Mouse (Mus musculus) bone marrow, adult 2 months (tissue): ENCODE data around the gene Gm29554.
"Not testable (repeated sequence)": the region's sequence is repeated elsewhere in the genome, so short reads cannot be mapped to it uniquely, and the experiment has no call there.

Experiments
- CTCF ChIP-seq: fragments of 200-500 bp; IDR thresholded peaks from 2 replicates; pipeline ENCODE4 v1.5.1; 2011; ENCODE audit warnings: low read length, control low read depth; ENCODE audit not compliant: control insufficient read depth, insufficient read depth
- POLR2A ChIP-seq: fragments of 200-500 bp; IDR thresholded peaks from 2 replicates; pipeline ENCODE4 v1.6.1; 2011; ENCODE audit warnings: low read depth, mild to moderate bottlenecking, control low read depth, low read length, borderline replicate concordance; ENCODE audit not compliant: control insufficient read depth

DNA sequence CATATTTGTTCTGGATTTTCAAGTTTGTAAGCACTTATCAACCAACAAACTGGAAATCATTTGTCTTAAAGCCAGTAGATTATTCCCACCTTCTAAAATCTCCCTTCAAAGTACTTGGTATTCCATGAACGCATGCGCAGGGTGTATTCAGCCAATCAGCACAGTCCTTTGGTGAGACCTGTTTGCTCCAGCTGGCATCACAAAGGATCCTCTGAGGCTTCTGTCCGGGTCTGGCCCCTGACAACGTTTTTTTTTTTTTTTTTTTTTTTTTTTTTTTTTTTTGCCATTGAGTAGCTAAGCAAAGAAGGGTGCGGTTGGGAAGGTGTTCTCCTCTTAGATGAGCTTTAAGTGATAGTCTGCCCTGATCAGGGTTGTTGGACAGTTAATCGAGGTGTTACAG, at the start of gene Gm29554:
- TF ChIP-seq CTCF, POLR2A: not testable (repeated sequence)
